Mouse (Mus musculus): Measurements from ENCODE around the gene Baiap2l2.

GRCm38 (mm10) chr15:79281389-79281788 lies 3.9 kb downstream of the Baiap2l2 start:
- TF ChIP-seq CTCF (IDR thresholded peaks at IDR 0.05; ENCODE audit: control insufficient read depth, insufficient read depth, low read length) (no peak), POLR2A (IDR thresholded peaks at IDR 0.05; ENCODE audit: borderline replicate concordance, control insufficient read depth, low read depth, low read length) (no peak)

Measured in bone marrow, adult 2 months (tissue).